Mouse (Mus musculus) spleen, adult 2 months (tissue): ENCODE measurements around the gene E330021D16Rik. TPM values are rescaled to one million over a fixed set of nuclear protein-coding genes. Genes with fewer than 3 reads are reported as not detected.
"Not testable (repeated sequence)": the region's sequence is repeated elsewhere in the genome, so short reads cannot be mapped to it uniquely, and the experiment has no call there.

Experiments used
- DNase-seq, 2 experiments: peaks; one replicate each; pipeline versions ENCODE4 v3.0.0 to v3.0.0-alpha.2; 2012 to 2021; ENCODE audit warnings: low spot score in 2 of 2, low read depth in 1 of 2
- H3K27ac ChIP-seq: fragments of 200-500 bp; 2 replicates; pipeline ENCODE4 v1.5.1; 2012; ENCODE audit warnings: low read length, inconsistent platforms; ENCODE audit not compliant: insufficient read depth
- H3K27me3 ChIP-seq: fragments of 200-500 bp; 2 replicates; pipeline ENCODE4 v1.6.1; 2012; ENCODE audit warnings: mild to moderate bottlenecking, moderate library complexity, low read length, inconsistent platforms; ENCODE audit not compliant: control insufficient read depth, insufficient read depth
- H3K36me3 ChIP-seq: fragments of 200-500 bp; 2 replicates; pipeline ENCODE4 v1.6.1; 2012; ENCODE audit warnings: mild to moderate bottlenecking, low read length, inconsistent platforms; ENCODE audit not compliant: control insufficient read depth, insufficient read depth
- H3K4me1 ChIP-seq: fragments of 200-500 bp; 2 replicates; pipeline ENCODE4 v1.6.1; 2011; ENCODE audit warnings: inconsistent platforms; ENCODE audit not compliant: control insufficient read depth, insufficient read depth, insufficient read length
- H3K4me3 ChIP-seq: fragments of 200-500 bp; 2 replicates; pipeline ENCODE4 v1.5.1; 2011; ENCODE audit warnings: mild to moderate bottlenecking, inconsistent platforms; ENCODE audit not compliant: insufficient read depth, insufficient read length; ENCODE audit errors: extremely low read depth
- CTCF ChIP-seq: fragments of 200-500 bp; IDR thresholded peaks from 2 replicates; pipeline ENCODE4 v1.5.1; 2011; ENCODE audit warnings: mild to moderate bottlenecking, inconsistent platforms; ENCODE audit not compliant: insufficient read depth, insufficient read length, insufficient replicate concordance; ENCODE audit errors: extremely low read depth
- POLR2A ChIP-seq: fragments of 200-500 bp; IDR thresholded peaks from 2 replicates; pipeline ENCODE4 v1.6.1; 2011; ENCODE audit warnings: low read depth, low read length, inconsistent platforms
- WGBS: fragments of 180-500 bp; shearing (Covaris S2); methylation state at CpG from one replicate; pipeline ENCODE4 v1.1.7; 2018; 5-methylcytosine and 5-hydroxymethylcytosine counted together
- polyA plus RNA-seq: library from polyadenylated mRNA; depleted of rRNA; stranded (reverse); fragments of >200 nt; gene quantifications from 2 replicates; pipeline ENCODE4 v1.2.3, GENCODE M21; 2012

Gene E330021D16Rik
- polyA plus RNA-seq, 1 experiment = 0.14 TPM

GRCm38 (mm10) chr6:136452623-136453022, 37.3 kb upstream of the E330021D16Rik start:
- no peak overlapping the region for H3K4me3 ChIP-seq
- 80% methylated on average over 3 of the region's 3 CpGs for WGBS
- no peak for DNase-seq
- H3K4me1 ChIP-seq = peaks cover 16% of the 10 kb centered on the region; the same call in 1 of the 2 replicates
- no peaks in the 10 kb centered on the region for H3K27me3 ChIP-seq
- TF ChIP-seq CTCF = no peak
- no peak for TF ChIP-seq POLR2A
- no peak overlapping the region for H3K27ac ChIP-seq
- H3K36me3 ChIP-seq = no peaks in the 10 kb centered on the region

DNA sequence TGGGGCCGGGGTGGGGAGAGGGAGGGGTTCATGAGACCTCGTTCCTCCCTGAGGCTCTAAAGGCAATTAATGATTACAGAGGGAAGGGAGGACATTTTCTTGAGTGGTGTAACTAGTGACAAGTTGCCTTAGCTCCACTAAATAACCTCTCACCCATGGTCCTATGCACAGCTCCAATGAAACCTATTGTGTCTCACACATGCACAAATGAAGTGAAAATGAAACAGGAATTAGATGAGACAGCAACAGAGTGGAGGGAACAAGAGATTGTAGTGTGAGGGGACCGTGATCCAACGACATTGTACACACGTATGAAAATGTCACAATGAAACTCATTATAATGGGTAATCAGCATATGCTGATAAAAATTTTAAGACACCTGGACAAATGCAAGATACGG, 35.5 kb upstream of the E330021D16Rik start:
- WGBS = 65% methylated on average over 6 of the region's 6 CpGs
- TF ChIP-seq CTCF (no peak), POLR2A (no peak)

DNA sequence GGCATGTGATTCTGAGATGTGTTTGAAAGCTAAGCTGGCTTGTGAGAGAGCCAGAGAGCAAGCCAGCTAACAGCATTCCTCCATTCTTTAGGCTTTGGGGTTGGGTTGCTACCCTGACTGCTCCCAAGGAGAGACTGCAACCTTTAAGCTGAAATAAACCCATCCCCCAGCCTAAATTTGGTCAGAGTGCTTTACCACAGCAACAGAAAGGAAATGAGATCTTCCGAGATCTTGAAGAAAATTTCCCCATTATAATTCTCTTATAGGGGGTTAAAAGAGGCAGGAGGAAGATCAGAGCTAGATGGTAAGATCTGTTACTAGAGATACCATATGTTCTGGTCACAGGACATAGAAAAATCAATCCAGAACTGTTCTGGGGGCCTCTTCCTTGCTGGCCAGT, 34.6 kb upstream of the E330021D16Rik start:
- no peak for TF ChIP-seq CTCF
- no peak for TF ChIP-seq POLR2A
- Histone ChIP-seq H3K4me1 (peaks cover 16% of the 10 kb centered on the region; the same call in 1 of the 2 replicates), H3K4me3 (no peak overlapping the region), H3K36me3 (no peaks in the 10 kb centered on the region), H3K27me3 (no peaks in the 10 kb centered on the region), H3K27ac (peak overlapping the region; percentile 92)
- WGBS = 20% methylated on average over 1 of the region's 1 CpGs
- no peak for DNase-seq

More for the DNA sequence above, 35.5 kb upstream of the E330021D16Rik start:
- H3K4me3 ChIP-seq = no peak overlapping the region
- H3K27ac ChIP-seq = 0 out of 2 replicates have a peak overlapping the region, but pooled peaks have one; percentile 64
- no peak for DNase-seq
- H3K4me1 ChIP-seq = peaks cover 16% of the 10 kb centered on the region; the same call in 1 of the 2 replicates
- H3K27me3 ChIP-seq = no peaks in the 10 kb centered on the region
- H3K36me3 ChIP-seq = no peaks in the 10 kb centered on the region

- WGBS = under 1% methylated on average over 9 of the region's 9 CpGs
Observed at GRCm38 (mm10) chr6:136449270-136449692, 33.9 kb upstream of the E330021D16Rik start.

DNA sequence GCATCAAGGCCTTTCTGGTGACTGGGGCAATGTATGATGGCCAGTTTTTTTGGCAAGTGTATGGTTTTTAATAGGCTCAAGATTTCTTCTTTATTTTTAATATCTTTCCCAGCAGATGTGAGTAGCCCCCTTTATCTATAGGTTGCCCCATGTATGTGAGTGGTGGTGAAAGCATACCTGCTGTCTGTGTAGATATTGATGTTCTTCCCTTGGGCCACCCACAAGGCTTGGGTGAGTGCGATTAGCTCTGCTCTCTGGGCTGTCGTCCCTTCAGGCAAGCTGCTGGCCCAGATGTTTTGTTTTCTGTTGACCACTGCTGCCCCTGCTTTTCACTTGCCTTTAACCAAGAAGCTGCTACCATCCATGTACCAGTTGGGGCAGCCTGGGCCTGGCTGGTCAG, 23.8 kb upstream of the E330021D16Rik start:
- H3K36me3 ChIP-seq, H3K4me3 ChIP-seq, H3K4me1 ChIP-seq, H3K27me3 ChIP-seq, H3K27ac ChIP-seq, DNase-seq: not testable (repeated sequence)
- WGBS = 98% methylated on average over 2 of the region's 2 CpGs

More at GRCm38 (mm10) chr6:136449270-136449692, 33.9 kb upstream of the E330021D16Rik start:
- Histone ChIP-seq H3K27ac (peak overlapping the region; percentile 87), H3K4me1 (peaks cover 16% of the 10 kb centered on the region; the same call in 1 of the 2 replicates), H3K27me3 (no peaks in the 10 kb centered on the region), H3K36me3 (0 out of 2 replicates have a peak, but pooled peaks cover 2% of the 10 kb centered on the region), H3K4me3 (no peak overlapping the region)
- peak in 1 of 2 experiments; percentile 69 for DNase-seq
- no peak for TF ChIP-seq POLR2A
- TF ChIP-seq CTCF = no peak

GRCm38 (mm10) chr6:136436151-136436550, 20.8 kb upstream of the E330021D16Rik start:
- H3K4me3 ChIP-seq, H3K36me3 ChIP-seq, DNase-seq, H3K4me1 ChIP-seq, H3K27me3 ChIP-seq, H3K27ac ChIP-seq: not testable (repeated sequence)
- 93% methylated on average over 3 of the region's 3 CpGs for WGBS

DNA sequence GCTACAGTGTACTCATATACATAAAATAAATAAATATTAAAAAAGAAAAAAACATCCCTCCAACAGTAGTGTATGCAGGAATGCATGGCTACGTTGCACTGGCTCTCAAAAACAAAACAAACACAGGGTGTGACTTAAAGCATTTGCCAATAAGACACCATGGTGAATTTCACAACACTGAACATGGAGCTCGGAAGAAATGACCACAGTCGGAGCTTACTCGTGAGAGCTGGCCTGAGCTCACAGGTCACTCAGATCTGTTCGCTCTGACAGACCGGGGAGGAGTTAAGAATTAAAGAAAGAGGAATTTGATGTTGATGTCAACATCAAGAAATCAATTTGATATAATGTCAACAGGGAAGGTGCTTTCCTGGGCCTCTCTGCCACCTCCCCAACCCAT, 18.2 kb upstream of the E330021D16Rik start:
- no peaks in the 10 kb centered on the region for H3K4me1 ChIP-seq
- H3K36me3 ChIP-seq = no peaks in the 10 kb centered on the region
- TF ChIP-seq CTCF = no peak
- no peak for TF ChIP-seq POLR2A
- 91% methylated on average over 6 of the region's 6 CpGs for WGBS
- H3K27ac ChIP-seq = no peak overlapping the region
- H3K27me3 ChIP-seq = no peaks in the 10 kb centered on the region
- no peak for DNase-seq
- no peak overlapping the region for H3K4me3 ChIP-seq

DNA sequence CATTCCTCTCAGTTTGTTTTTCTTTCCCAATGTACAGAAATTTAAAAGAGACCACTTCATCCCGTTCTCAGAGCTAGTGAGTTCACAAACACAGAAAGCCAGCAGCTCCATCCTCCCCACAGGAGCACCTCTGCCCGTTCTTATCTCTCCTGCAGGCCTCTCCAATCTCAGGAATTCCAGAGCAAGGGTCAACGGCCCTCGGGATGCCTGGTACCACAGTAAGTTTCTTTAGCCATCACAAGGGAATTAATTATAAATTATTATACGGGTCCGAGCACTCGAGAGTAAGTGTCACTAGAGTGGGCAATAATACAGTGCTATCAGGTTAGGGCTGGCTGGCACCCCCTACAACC, 16.5 kb upstream of the E330021D16Rik start:
- 83% methylated on average over 7 of the region's 7 CpGs for WGBS
- TF ChIP-seq POLR2A (no peak), CTCF (no peak)
- Histone ChIP-seq H3K27ac (no peak overlapping the region), H3K4me3 (no peak overlapping the region), H3K27me3 (no peaks in the 10 kb centered on the region), H3K4me1 (no peaks in the 10 kb centered on the region), H3K36me3 (no peaks in the 10 kb centered on the region)
- DNase-seq = no peak
